Mouse (Mus musculus) brain, embryonic 14.5 days (tissue): Measurements from ENCODE around the gene Enpp4.

Experiments
- CTCF ChIP-seq: fragments of 200-500 bp; IDR thresholded peaks from 2 replicates; pipeline ENCODE4 v1.5.1; 2012; ENCODE audit warnings: inconsistent platforms, mild to moderate bottlenecking, moderate library complexity, borderline replicate concordance; ENCODE audit not compliant: insufficient read depth, insufficient read length; ENCODE audit errors: extremely low read depth
- POLR2A ChIP-seq: fragments of 200-500 bp; IDR thresholded peaks from 2 replicates; pipeline ENCODE4 v1.6.1; 2012; ENCODE audit warnings: mild to moderate bottlenecking, inconsistent platforms, borderline replicate concordance; ENCODE audit not compliant: poor library complexity, insufficient read depth, insufficient read length, severe bottlenecking; ENCODE audit errors: extremely low read depth

GRCm38 (mm10) chr17:44077146-44077842 lies 28.3 kb downstream of the Enpp4 start:
- TF ChIP-seq CTCF (no peak), POLR2A (no peak)
